Mouse (Mus musculus): Measurements from ENCODE around the gene Cadm1. TPM values are rescaled to one million over a fixed set of nuclear protein-coding genes. Genes with fewer than 3 reads are reported as not detected.

Gene Cadm1
- 2.1 TPM for polyA plus RNA-seq (2017; shearing (Covaris generic))

GRCm38 (mm10) chr9:47529602-47530450, at the start of gene Cadm1:
Cadm1 (plus strand) TSS chr9:47530173.

Measured in inflammation-experienced regulatory T-cells, adult 16 weeks (primary cell).